ENCODE assay signal across 8 mouse cellular contexts in genomic region chr19:55061951-55062350, GRCm38 (mm10).
DNase-seq lines count a peak whose midpoint lies in the region; ATAC-seq and TF ChIP-seq lines count a peak whose summit lies in the region.

No protein-coding gene starts in this region.

- peak; percentile 42 for DNase-seq in thymus, adult 2 months
- no peak for DNase-seq in thymus, adult 18-20 months
- DNase-seq in brain, embryonic 18.5 days (ENCODE audit: low read depth, low spot score) = peak; percentile 56
- peak; percentile 80 for DNase-seq in forelimb bud, embryonic 11.5 days (ENCODE audit: low read depth, low spot score)
- peak; percentile 26 for DNase-seq in layer of hippocampus, adult 9-10 months (ENCODE audit: low spot score)
- peak; percentile 49 for DNase-seq in right cerebral cortex, postnatal 25 days
- no peak for DNase-seq in urinary bladder, postnatal 36 days (ENCODE audit: low spot score in 2 of 2)

- H3K4me3 ChIP-seq in thymus, adult 2 months (ENCODE audit: control insufficient read depth, insufficient read depth, low read length) = no peak overlapping the region

- H3K27me3 ChIP-seq in thymus, adult 2 months (ENCODE audit: control insufficient read depth, insufficient read depth, low read length) = no peaks in the 10 kb centered on the region

- peak; percentile 45; the same call in 1 of the 2 replicates for ATAC-seq in megakaryocyte, adult 5-6 weeks (ENCODE audit: poor library complexity, severe bottlenecking)

- TF ChIP-seq POLR2A in thymus, adult 2 months (IDR thresholded peaks at IDR 0.05; ENCODE audit: control insufficient read depth, extremely low read depth, insufficient read depth, low read length, poor library complexity) = no peak

- TF ChIP-seq CTCF in thymus, adult 2 months (IDR thresholded peaks at IDR 0.05; ENCODE audit: borderline replicate concordance, control insufficient read depth, extremely low read depth, insufficient read depth, low read length, poor library complexity) = no peak

- no peaks in the 10 kb centered on the region for H3K36me3 ChIP-seq in thymus, adult 2 months (ENCODE audit: control insufficient read depth, insufficient read depth, low read length)

- WGBS in thymus, adult 2 months = 19% methylated on average over 5 of the region's 5 CpGs

- H3K4me1 ChIP-seq in thymus, adult 2 months (replicated peaks; ENCODE audit: control insufficient read depth, insufficient read depth, low read length) = peaks cover 6% of the 10 kb centered on the region

- H3K27ac ChIP-seq in thymus, adult 2 months (ENCODE audit: control insufficient read depth, insufficient read depth, low read length) = no peak overlapping the region

Comparison
In these comparisons a context has a peak if more than half of its experiments do, and no peak if none do; other contexts are left out.
1. DNase-seq: peak in thymus, adult 2 months (single experiment), brain, embryonic 18.5 days (single experiment), forelimb bud, embryonic 11.5 days (single experiment), layer of hippocampus, adult 9-10 months (single experiment) and right cerebral cortex, postnatal 25 days (single experiment); none in thymus, adult 18-20 months (0 of 2) and urinary bladder, postnatal 36 days (0 of 2).